Mouse (Mus musculus): ENCODE data around the gene Gpr146. TPM values are rescaled to one million over a fixed set of nuclear protein-coding genes. Genes with fewer than 3 reads are reported as not detected.

Gene Gpr146
- polyA plus RNA-seq, 1 experiment from 2014 or later: 3.4 TPM

DNA sequence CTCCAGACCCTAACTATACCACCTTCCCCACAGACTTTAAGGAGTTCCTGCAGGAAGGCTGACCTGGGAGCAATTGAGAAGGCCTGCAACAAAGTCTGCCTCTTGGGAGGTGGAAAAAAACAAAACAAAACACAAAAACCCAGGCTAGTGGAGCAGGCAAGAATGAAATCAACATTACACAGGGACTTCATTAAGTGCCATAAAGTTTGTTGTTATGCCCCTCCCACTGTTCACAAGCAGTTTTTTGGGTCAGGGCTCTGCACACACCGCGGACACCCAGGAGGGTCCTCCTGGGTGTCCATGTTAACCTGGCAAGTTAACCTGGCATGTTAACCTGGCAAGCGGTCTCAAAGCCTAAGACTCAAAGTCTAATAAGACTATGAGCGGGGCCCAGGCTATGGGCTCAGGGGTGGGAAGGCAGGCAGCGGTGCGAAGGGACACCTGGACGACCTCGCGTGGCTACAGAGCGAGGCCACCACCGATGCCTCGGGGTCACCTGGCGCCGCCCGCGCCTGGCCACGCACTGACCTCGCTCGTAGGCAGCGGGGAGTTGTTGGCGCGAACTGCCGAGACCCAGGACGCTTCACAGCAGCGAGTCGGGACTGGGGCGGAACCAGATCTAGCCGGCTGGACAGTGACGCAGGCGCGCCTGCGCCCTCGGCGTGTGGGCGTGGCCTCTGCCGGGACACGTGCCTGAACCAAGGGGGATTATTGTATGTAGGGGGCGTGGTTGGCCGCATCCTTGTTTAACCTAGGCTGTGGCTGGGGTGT is 5.7 kb upstream of the Gpr146 start:
- peak overlapping the region; percentile 79 for H3K9ac ChIP-seq
- H3K4me3 ChIP-seq (replicated peaks): peak overlapping the region; percentile 69
- no peaks in the 10 kb centered on the region for H3K27me3 ChIP-seq
- no peaks in the 10 kb centered on the region for H3K9me3 ChIP-seq (replicated peaks)
- WGBS: 1% methylated on average over 39 of the region's 39 CpGs
- ATAC-seq (ENCODE audit: insufficient number of reproducible peaks, low FRiP score, low TSS enrichment, low read depth): peak; percentile 93
- peak overlapping the region; percentile 77 for H3K4me2 ChIP-seq (replicated peaks)
- peaks cover 31% of the 10 kb centered on the region for H3K4me1 ChIP-seq
- peak overlapping the region; percentile 82 for H3K27ac ChIP-seq (replicated peaks)
- no peaks in the 10 kb centered on the region for H3K36me3 ChIP-seq

- ATAC-seq (ENCODE audit: insufficient number of reproducible peaks, low FRiP score, low TSS enrichment, low read depth): no peak
- no peaks in the 10 kb centered on the region for H3K36me3 ChIP-seq
- H3K4me1 ChIP-seq: peaks cover 44% of the 10 kb centered on the region
- H3K4me3 ChIP-seq (replicated peaks): no peak overlapping the region
- H3K9me3 ChIP-seq (replicated peaks): no peaks in the 10 kb centered on the region
- H3K27ac ChIP-seq (replicated peaks): no peak overlapping the region
- H3K9ac ChIP-seq: no peak overlapping the region
- no peak overlapping the region for H3K4me2 ChIP-seq (replicated peaks)
- no peaks in the 10 kb centered on the region for H3K27me3 ChIP-seq
- 76% methylated on average over 3 of the region's 3 CpGs for WGBS
Measured at GRCm38 (mm10) chr5:139373126-139373525, 4.4 kb upstream of the Gpr146 start.

- 81% methylated on average over 6 of the region's 6 CpGs for WGBS
- no peak overlapping the region for H3K27ac ChIP-seq (replicated peaks)
- no peak overlapping the region for H3K4me2 ChIP-seq (replicated peaks)
- no peak overlapping the region for H3K9ac ChIP-seq
- ATAC-seq (ENCODE audit: insufficient number of reproducible peaks, low FRiP score, low TSS enrichment, low read depth): no peak
- H3K36me3 ChIP-seq: no peaks in the 10 kb centered on the region
- no peaks in the 10 kb centered on the region for H3K27me3 ChIP-seq
- H3K4me3 ChIP-seq (replicated peaks): no peak overlapping the region
- H3K4me1 ChIP-seq: peaks cover 52% of the 10 kb centered on the region
- no peaks in the 10 kb centered on the region for H3K9me3 ChIP-seq (replicated peaks)
Measured at GRCm38 (mm10) chr5:139373889-139374444, 3.5 kb upstream of the Gpr146 start.

- Histone ChIP-seq H3K4me2 (replicated peaks) (no peak overlapping the region), H3K4me3 (replicated peaks) (no peak overlapping the region), H3K27ac (replicated peaks) (no peak overlapping the region), H3K27me3 (no peaks in the 10 kb centered on the region), H3K4me1 (peaks cover 59% of the 10 kb centered on the region), H3K9ac (no peak overlapping the region), H3K9me3 (replicated peaks) (no peaks in the 10 kb centered on the region), H3K36me3 (no peaks in the 10 kb centered on the region)
- 49% methylated on average over 2 of the region's 2 CpGs for WGBS
- no peak for ATAC-seq (ENCODE audit: insufficient number of reproducible peaks, low FRiP score, low TSS enrichment, low read depth)
Measured at GRCm38 (mm10) chr5:139374841-139375240, 2.7 kb upstream of the Gpr146 start.

GRCm38 (mm10) chr5:139378271-139378556 is 717 bp downstream of the Gpr146 start:
- H3K27ac ChIP-seq (replicated peaks): peak overlapping the region; percentile 81
- no peak overlapping the region for H3K9ac ChIP-seq
- WGBS: 76% methylated on average over 7 of the region's 7 CpGs
- no peaks in the 10 kb centered on the region for H3K9me3 ChIP-seq (replicated peaks)
- no peak overlapping the region for H3K4me3 ChIP-seq (replicated peaks)
- no peaks in the 10 kb centered on the region for H3K27me3 ChIP-seq
- 0 out of 2 replicates have a peak overlapping the region, but pooled peaks have one; percentile 24 for H3K4me2 ChIP-seq (replicated peaks)
- no peaks in the 10 kb centered on the region for H3K36me3 ChIP-seq
- no peak for ATAC-seq (ENCODE audit: insufficient number of reproducible peaks, low FRiP score, low TSS enrichment, low read depth)
- H3K4me1 ChIP-seq: peaks cover 65% of the 10 kb centered on the region

- H3K36me3 ChIP-seq: no peaks in the 10 kb centered on the region
- H3K4me1 ChIP-seq: peaks cover 63% of the 10 kb centered on the region
- H3K27ac ChIP-seq (replicated peaks): peak overlapping the region; percentile 81
- 0 out of 2 replicates have a peak, but pooled peaks have one; percentile 11 for ATAC-seq (ENCODE audit: insufficient number of reproducible peaks, low FRiP score, low TSS enrichment, low read depth)
- WGBS: 39% methylated on average over 21 of the region's 21 CpGs
- H3K4me2 ChIP-seq (replicated peaks): peak overlapping the region; percentile 12; the same call in 1 of the 2 replicates
- no peak overlapping the region for H3K4me3 ChIP-seq (replicated peaks)
- no peak overlapping the region for H3K9ac ChIP-seq
- no peaks in the 10 kb centered on the region for H3K9me3 ChIP-seq (replicated peaks)
- H3K27me3 ChIP-seq: no peaks in the 10 kb centered on the region
Measured at GRCm38 (mm10) chr5:139378986-139379629, 1.6 kb downstream of the Gpr146 start.

GRCm38 (mm10) chr5:139379771-139380384 is 2.4 kb downstream of the Gpr146 start:
- Histone ChIP-seq H3K4me1 (peaks cover 61% of the 10 kb centered on the region), H3K27me3 (no peaks in the 10 kb centered on the region), H3K36me3 (no peaks in the 10 kb centered on the region), H3K9ac (peak overlapping the region; percentile 50; the same call in 1 of the 2 replicates), H3K27ac (replicated peaks) (peak overlapping the region; percentile 58), H3K4me2 (replicated peaks) (peak overlapping the region; percentile 84), H3K9me3 (replicated peaks) (no peaks in the 10 kb centered on the region), H3K4me3 (replicated peaks) (peak overlapping the region; percentile 60)
- ATAC-seq (ENCODE audit: insufficient number of reproducible peaks, low FRiP score, low TSS enrichment, low read depth): no peak; the same call in 1 of the 2 replicates
- 23% methylated on average over 8 of the region's 8 CpGs for WGBS

- peak overlapping the region; percentile 84 for H3K4me2 ChIP-seq (replicated peaks)
- peaks cover 61% of the 10 kb centered on the region for H3K4me1 ChIP-seq
- no peaks in the 10 kb centered on the region for H3K36me3 ChIP-seq
- 1% methylated on average over 66 of the region's 73 CpGs for WGBS
- H3K27me3 ChIP-seq: no peaks in the 10 kb centered on the region
- H3K27ac ChIP-seq (replicated peaks): peak overlapping the region; percentile 63
- no peaks in the 10 kb centered on the region for H3K9me3 ChIP-seq (replicated peaks)
- peak overlapping the region; percentile 50 for H3K9ac ChIP-seq
- H3K4me3 ChIP-seq (replicated peaks): peak overlapping the region; percentile 60
- ATAC-seq (ENCODE audit: insufficient number of reproducible peaks, low FRiP score, low TSS enrichment, low read depth): peak; percentile 88
Measured at GRCm38 (mm10) chr5:139380385-139381248, 3.1 kb downstream of the Gpr146 start.

DNA sequence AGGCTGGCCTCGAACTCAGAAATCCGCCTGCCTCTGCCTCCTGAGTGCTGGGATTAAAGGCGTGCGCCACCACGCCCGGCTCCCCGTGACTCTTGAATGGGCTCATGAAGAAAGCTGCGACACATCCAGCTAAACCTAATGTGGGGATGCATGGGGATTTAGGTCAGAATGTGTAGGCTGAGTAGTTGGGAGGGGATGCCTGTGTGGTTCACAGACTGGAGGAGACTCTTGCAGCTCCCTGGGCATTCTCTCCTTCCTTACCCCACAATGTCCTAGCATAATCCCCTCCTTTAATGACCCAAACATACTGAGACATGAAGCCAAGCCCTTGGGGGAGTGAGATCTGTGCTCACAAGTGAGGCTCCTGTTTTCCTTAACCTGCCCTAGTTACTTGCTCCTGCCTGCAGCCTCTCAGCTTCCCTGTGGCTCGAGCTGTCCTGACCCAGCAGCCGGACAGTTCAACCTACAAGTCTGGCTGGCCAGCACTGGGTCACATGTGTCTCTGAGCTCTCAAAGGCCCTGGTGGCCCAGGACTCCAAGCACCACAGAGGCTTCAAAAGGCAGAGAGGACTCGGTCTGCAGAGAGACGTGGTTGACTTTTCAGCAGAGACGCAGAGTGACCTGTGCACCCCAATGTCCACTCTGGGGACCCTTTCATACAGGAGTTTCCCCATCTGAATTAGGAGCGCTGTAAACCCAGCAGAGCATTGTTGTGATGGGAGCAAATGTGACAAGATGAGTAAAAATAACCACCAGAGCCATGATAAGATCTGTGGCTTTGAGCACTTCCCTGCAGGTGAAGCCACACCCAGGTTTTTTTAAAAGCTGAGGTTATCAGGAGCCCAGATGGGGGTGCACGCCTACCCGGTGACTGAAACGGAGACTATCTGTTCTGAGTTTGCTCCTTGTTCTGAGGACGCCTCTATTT is 4.4 kb downstream of the Gpr146 start:
- no peak overlapping the region for H3K4me3 ChIP-seq (replicated peaks)
- 0 out of 2 replicates have a peak overlapping the region, but pooled peaks have one; percentile 7 for H3K27ac ChIP-seq (replicated peaks)
- 77% methylated on average over 18 of the region's 18 CpGs for WGBS
- peaks cover 61% of the 10 kb centered on the region for H3K4me1 ChIP-seq
- peak overlapping the region; percentile 6; the same call in 1 of the 2 replicates for H3K4me2 ChIP-seq (replicated peaks)
- no peak overlapping the region for H3K9ac ChIP-seq
- no peaks in the 10 kb centered on the region for H3K27me3 ChIP-seq
- no peaks in the 10 kb centered on the region for H3K9me3 ChIP-seq (replicated peaks)
- no peak for ATAC-seq (ENCODE audit: insufficient number of reproducible peaks, low FRiP score, low TSS enrichment, low read depth)
- H3K36me3 ChIP-seq: no peaks in the 10 kb centered on the region

DNA sequence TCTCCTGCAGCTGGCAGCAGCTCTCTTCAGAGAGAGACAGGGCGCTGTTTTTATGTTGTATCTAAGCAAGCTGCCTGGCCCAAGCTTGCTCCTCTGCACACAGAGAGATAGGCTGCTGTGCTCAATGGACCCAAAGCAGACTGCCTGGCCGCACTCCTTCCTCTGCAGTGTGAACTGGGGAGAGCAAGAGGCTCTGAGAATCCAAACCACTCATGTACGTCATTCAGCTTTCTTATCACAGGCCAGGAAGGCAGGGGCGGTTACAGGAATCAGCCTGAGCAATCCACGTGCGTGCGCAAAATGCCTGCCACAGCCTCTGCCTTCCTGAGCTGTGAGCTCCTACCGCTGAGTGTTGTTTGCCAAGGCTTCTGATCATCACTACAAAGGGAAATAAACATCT is 5.3 kb downstream of the Gpr146 start:
- 0 out of 2 replicates have a peak overlapping the region, but pooled peaks have one; percentile 7 for H3K27ac ChIP-seq (replicated peaks)
- no peaks in the 10 kb centered on the region for H3K27me3 ChIP-seq
- ATAC-seq (ENCODE audit: insufficient number of reproducible peaks, low FRiP score, low TSS enrichment, low read depth): no peak
- H3K9me3 ChIP-seq (replicated peaks): no peaks in the 10 kb centered on the region
- no peak overlapping the region for H3K4me3 ChIP-seq (replicated peaks)
- no peak overlapping the region for H3K9ac ChIP-seq
- peaks cover 57% of the 10 kb centered on the region for H3K4me1 ChIP-seq
- no peak overlapping the region for H3K4me2 ChIP-seq (replicated peaks)
- H3K36me3 ChIP-seq: no peaks in the 10 kb centered on the region
- WGBS: 64% methylated on average over 8 of the region's 8 CpGs
